Mouse (Mus musculus) C2C12 (cell line): ENCODE data around the gene Snapin. TPM values are rescaled to one million over a fixed set of nuclear protein-coding genes. Genes with fewer than 3 reads are reported as not detected.

Experiments
- H3K27me3 ChIP-seq: one replicate; pipeline ENCODE4 v1.6.1; 2011; ENCODE audit not compliant: control insufficient read depth, insufficient read depth, insufficient read length
- H3K36me3 ChIP-seq: one replicate; pipeline ENCODE4 v1.6.1; 2011; ENCODE audit not compliant: control insufficient read depth, insufficient read depth
- H3K4me3 ChIP-seq: one replicate; pipeline ENCODE4 v1.5.1; 2011; ENCODE audit warnings: mild to moderate bottlenecking, control low read depth; ENCODE audit not compliant: poor library complexity, insufficient read depth, severe bottlenecking
- H3K79me2 ChIP-seq: one replicate; pipeline ENCODE4 v1.6.1; 2011; ENCODE audit not compliant: control insufficient read depth, insufficient read depth
- H3K79me3 ChIP-seq: one replicate; pipeline ENCODE4 v1.6.1; 2011; ENCODE audit warnings: low read depth, control low read depth
- H3ac ChIP-seq: one replicate; pipeline ENCODE3; 2011; ENCODE audit warnings: low read depth; ENCODE audit not compliant: control insufficient read depth, insufficient read length
- CEBPB ChIP-seq: IDR thresholded peaks from one replicate; pipeline ENCODE4 v1.6.1; 2011; ENCODE audit warnings: low read depth, mild to moderate bottlenecking, control low read depth, moderate library complexity
- CTCF ChIP-seq: IDR thresholded peaks from one replicate; pipeline ENCODE4 v1.5.1; 2011; ENCODE audit not compliant: control insufficient read depth, insufficient read depth, insufficient read length
- FOSL1 ChIP-seq: IDR thresholded peaks from one replicate; pipeline ENCODE4 v1.8.0; 2011; ENCODE audit warnings: mild to moderate bottlenecking, low read length; ENCODE audit not compliant: poor library complexity, insufficient read depth, severe bottlenecking
- MAX ChIP-seq: IDR thresholded peaks from one replicate; pipeline ENCODE4 v1.6.1; 2011; ENCODE audit warnings: mild to moderate bottlenecking, control low read depth
- MYOD1 ChIP-seq: IDR thresholded peaks from one replicate; pipeline ENCODE4 v1.6.1; 2011; ENCODE audit warnings: low read depth; ENCODE audit not compliant: control insufficient read depth, insufficient read length
- MYOG ChIP-seq: IDR thresholded peaks from one replicate; pipeline ENCODE4 v1.6.1; 2011; ENCODE audit not compliant: control insufficient read depth, insufficient read length; ENCODE audit errors: extremely low read depth
- USF1 ChIP-seq: IDR thresholded peaks from one replicate; pipeline ENCODE4 v1.6.1; 2011; ENCODE audit warnings: low read depth, mild to moderate bottlenecking, control low read depth, moderate library complexity
- polyA plus RNA-seq: library from polyadenylated mRNA; unstranded; fragments of >200 nt; fragmentation: generic; extraction: Trizol; gene quantifications from one replicate; pipeline ENCODE4 v1.2.1, GENCODE M21; 2012; ENCODE audit warnings: missing spikeins

The Snapin gene
- polyA plus RNA-seq, 1 experiment, result 18.8 TPM

DNA sequence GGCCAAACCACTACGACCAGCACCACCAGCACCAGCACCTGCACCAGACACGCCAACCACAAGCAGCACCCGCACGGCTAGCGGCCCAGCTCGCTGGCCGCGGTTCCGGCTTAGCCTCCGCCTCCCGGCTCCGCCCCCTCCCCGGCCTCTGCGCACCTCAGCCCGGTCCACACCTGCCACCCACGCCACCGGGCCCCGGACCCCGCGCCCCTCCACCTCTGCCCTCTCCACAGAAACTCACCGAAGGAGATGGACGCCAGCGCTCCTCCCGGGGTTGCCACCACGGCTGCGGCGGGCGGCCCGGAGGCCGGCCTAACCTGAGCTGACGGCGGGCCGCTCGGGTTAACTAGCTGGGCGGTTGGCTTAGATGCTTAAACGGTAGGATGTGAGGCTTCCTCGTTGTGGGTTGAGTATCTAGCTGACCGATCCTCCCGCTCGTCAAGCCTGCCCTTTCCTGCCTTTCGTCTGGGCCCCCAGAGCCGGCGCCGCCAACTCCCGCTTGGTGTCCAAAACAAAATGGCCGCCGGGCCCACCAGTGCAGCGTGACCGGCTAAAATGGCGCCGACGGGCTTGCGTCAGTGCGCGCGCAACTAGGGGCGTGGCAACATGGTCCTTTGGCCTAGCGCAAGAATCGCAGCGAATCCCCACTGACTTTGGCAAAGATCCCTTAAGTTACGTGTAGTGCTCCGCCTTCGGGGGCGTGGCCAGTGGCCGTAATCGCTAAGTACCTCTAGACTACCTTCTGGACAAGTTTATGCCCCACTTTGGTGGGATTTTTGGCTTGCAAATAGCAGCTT, 18.3 kb upstream of the Snapin start, which contains the start of gene Chtop:
TSS of gene Chtop (minus strand) at position 549 of the 797 bp plus-strand sequence.
- Histone ChIP-seq H3K4me3 (peak within 1 kb of the TSS; percentile 84), H3ac (peak within 1 kb of the TSS; percentile 67), H3K27me3 (no peaks in the 10 kb centered on the region), H3K79me2 (peaks cover 71% of the 10 kb centered on the region), H3K36me3 (peaks cover 41% of the 10 kb centered on the region), H3K79me3 (peaks cover 48% of the 10 kb centered on the region)
- TF ChIP-seq CEBPB (no peak), MAX (peak; percentile 26)

DNA sequence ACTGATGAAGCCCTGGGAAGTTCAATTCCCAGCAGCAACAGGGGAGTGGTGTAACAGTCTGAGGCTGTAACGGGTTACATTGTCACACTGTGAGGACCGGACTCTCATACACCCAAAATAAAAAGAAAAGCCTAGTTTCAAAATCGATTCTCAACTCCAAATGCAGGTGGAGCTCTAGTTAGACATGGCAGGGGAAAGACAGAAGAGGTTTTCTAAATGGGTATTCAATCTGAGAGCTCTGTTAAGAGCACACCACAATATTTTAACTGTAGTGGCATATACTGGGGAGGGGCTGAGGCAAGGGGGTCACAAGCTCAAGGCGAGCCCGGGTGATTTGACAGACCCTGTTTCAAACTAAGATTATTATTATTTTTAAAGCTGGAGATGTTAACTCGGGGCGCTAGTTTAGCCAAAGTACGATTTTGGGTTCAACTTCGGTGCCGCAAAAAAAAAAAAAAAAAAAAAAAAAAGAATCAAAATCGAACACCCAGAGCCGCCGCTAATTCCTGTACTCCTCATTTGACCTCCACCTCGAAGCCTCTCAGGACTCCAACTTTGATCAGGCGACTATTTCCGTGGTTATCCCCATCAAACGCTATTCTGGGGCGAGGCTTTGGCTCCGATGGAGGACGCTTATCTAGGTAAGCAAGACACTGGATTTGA, 17.6 kb upstream of the Snapin start:
- peaks cover 71% of the 10 kb centered on the region for H3K79me2 ChIP-seq
- TF ChIP-seq CTCF, result no peak
- TF ChIP-seq MAX, result no peak
- TF ChIP-seq USF1, result no peak
- no peak for TF ChIP-seq CEBPB
- no peak for TF ChIP-seq MYOD1
- TF ChIP-seq MYOG, result no peak
- no peak for TF ChIP-seq FOSL1

GRCm38 (mm10) chr3:90506362-90506761, 15.5 kb upstream of the Snapin start:
- H3ac ChIP-seq, result no peak overlapping the region
- peaks cover 60% of the 10 kb centered on the region for H3K79me3 ChIP-seq
- TF ChIP-seq CTCF (no peak), MYOG (no peak), USF1 (no peak), MYOD1 (no peak), CEBPB (no peak), FOSL1 (no peak), MAX (no peak)
- no peaks in the 10 kb centered on the region for H3K27me3 ChIP-seq
- no peak overlapping the region for H3K4me3 ChIP-seq
- peaks cover 69% of the 10 kb centered on the region for H3K36me3 ChIP-seq
- H3K79me2 ChIP-seq, result peaks cover 83% of the 10 kb centered on the region

More for the DNA sequence above, 17.6 kb upstream of the Snapin start:
- H3K36me3 ChIP-seq, result peaks cover 49% of the 10 kb centered on the region
- H3K79me3 ChIP-seq, result peaks cover 55% of the 10 kb centered on the region
- H3K27me3 ChIP-seq, result no peaks in the 10 kb centered on the region
- peak overlapping the region; percentile 84 for H3K4me3 ChIP-seq
- peak overlapping the region; percentile 67 for H3ac ChIP-seq

- H3K27me3 ChIP-seq, result no peaks in the 10 kb centered on the region
- no peak overlapping the region for H3ac ChIP-seq
- H3K4me3 ChIP-seq, result no peak overlapping the region
- TF ChIP-seq MYOG, result no peak
- TF ChIP-seq CEBPB, result no peak
- TF ChIP-seq MAX, result no peak
- no peak for TF ChIP-seq USF1
- TF ChIP-seq MYOD1, result no peak
- TF ChIP-seq CTCF, result no peak
- TF ChIP-seq FOSL1, result no peak
- H3K79me2 ChIP-seq, result peaks cover 80% of the 10 kb centered on the region
- H3K79me3 ChIP-seq, result peaks cover 62% of the 10 kb centered on the region
- H3K36me3 ChIP-seq, result peaks cover 73% of the 10 kb centered on the region
Observed at GRCm38 (mm10) chr3:90505216-90505615, 14.4 kb upstream of the Snapin start.

DNA sequence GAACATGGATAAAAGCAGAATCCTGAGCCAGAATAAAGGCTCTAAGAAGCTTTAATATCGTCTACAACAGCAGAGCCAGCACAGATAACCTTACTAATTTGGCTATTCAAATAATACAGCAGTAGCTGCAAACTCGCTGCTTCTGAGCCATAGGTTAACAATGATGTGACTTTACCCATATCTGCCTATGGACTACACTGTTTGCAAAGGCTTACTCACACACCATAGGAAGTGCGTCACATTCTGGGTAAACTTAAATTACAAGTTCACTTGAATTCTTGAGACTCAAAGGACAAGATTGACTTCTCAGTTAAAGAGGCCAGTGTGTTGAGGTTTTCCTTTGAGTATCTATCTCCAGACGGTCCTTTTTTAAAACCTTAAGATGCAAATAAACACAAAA, 12.6 kb upstream of the Snapin start:
- Histone ChIP-seq H3K36me3 (peaks cover 91% of the 10 kb centered on the region), H3K79me2 (peaks cover 73% of the 10 kb centered on the region), H3K79me3 (peaks cover 57% of the 10 kb centered on the region), H3ac (no peak overlapping the region), H3K27me3 (no peaks in the 10 kb centered on the region), H3K4me3 (no peak overlapping the region)
- TF ChIP-seq MAX, result no peak
- TF ChIP-seq MYOD1, result no peak
- no peak for TF ChIP-seq USF1
- no peak for TF ChIP-seq MYOG
- TF ChIP-seq FOSL1, result no peak
- no peak for TF ChIP-seq CEBPB
- TF ChIP-seq CTCF, result no peak
